Mouse (Mus musculus): ENCODE results near the gene Nwd1. TPM values are rescaled to one million over a fixed set of nuclear protein-coding genes. Genes with fewer than 3 reads are reported as not detected.
"Not testable (repeated sequence)": the region's sequence is repeated elsewhere in the genome, so short reads cannot be mapped to it uniquely, and the experiment has no call there.

Gene Nwd1
- polyA plus RNA-seq, 1 experiment from 2014 or later, result not detected

- Histone ChIP-seq H3K27me3 (ENCODE audit: insufficient read depth, low read length) (no peaks in the 10 kb centered on the region), H3K27ac (ENCODE audit: low read depth) (no peak overlapping the region), H3K4me3 (ENCODE audit: low read depth, low read length) (no peak overlapping the region), H3K36me3 (ENCODE audit: insufficient read depth) (no peaks in the 10 kb centered on the region), H3K4me2 (no peak overlapping the region), H3K4me1 (ENCODE audit: insufficient read depth) (no peaks in the 10 kb centered on the region), H3K9ac (no peak overlapping the region), H3K9me3 (ENCODE audit: low read depth, low read length) (no peaks in the 10 kb centered on the region)
- ATAC-seq (ENCODE audit: insufficient read depth) (no peak), DNase-seq (no peak)
- WGBS, result 87% methylated on average over 2 of the region's 2 CpGs
- TF ChIP-seq CTCF (IDR thresholded peaks at IDR 0.05; ENCODE audit: low read depth), result no peak
Observed at GRCm38 (mm10) chr8:72659967-72660366, 13.5 kb downstream of the Nwd1 start.

- TF ChIP-seq CTCF (IDR thresholded peaks at IDR 0.05; ENCODE audit: low read depth), result no peak
- H3K4me1 ChIP-seq (ENCODE audit: insufficient read depth), result no peaks in the 10 kb centered on the region
- no peak overlapping the region for H3K4me2 ChIP-seq
- WGBS, result 62% methylated on average over 3 of the region's 3 CpGs
- H3K27me3 ChIP-seq (ENCODE audit: insufficient read depth, low read length), result no peaks in the 10 kb centered on the region
- DNase-seq (no peak), ATAC-seq (ENCODE audit: insufficient read depth) (no peak)
- no peak overlapping the region for H3K9ac ChIP-seq
- no peaks in the 10 kb centered on the region for H3K9me3 ChIP-seq (ENCODE audit: low read depth, low read length)
- no peak overlapping the region for H3K4me3 ChIP-seq (ENCODE audit: low read depth, low read length)
- no peaks in the 10 kb centered on the region for H3K36me3 ChIP-seq (ENCODE audit: insufficient read depth)
- H3K27ac ChIP-seq (ENCODE audit: low read depth), result no peak overlapping the region
Observed at GRCm38 (mm10) chr8:72664107-72664652, 17.7 kb downstream of the Nwd1 start.

- H3K27me3 ChIP-seq (ENCODE audit: insufficient read depth, low read length), result no peaks in the 10 kb centered on the region
- no peak overlapping the region for H3K9ac ChIP-seq
- H3K36me3 ChIP-seq (ENCODE audit: insufficient read depth), result no peaks in the 10 kb centered on the region
- no peaks in the 10 kb centered on the region for H3K4me1 ChIP-seq (ENCODE audit: insufficient read depth)
- H3K27ac ChIP-seq (ENCODE audit: low read depth), result no peak overlapping the region
- H3K9me3 ChIP-seq (ENCODE audit: low read depth, low read length), result no peaks in the 10 kb centered on the region
- no peak overlapping the region for H3K4me3 ChIP-seq (ENCODE audit: low read depth, low read length)
- no peak overlapping the region for H3K4me2 ChIP-seq
- 62% methylated on average over 5 of the region's 5 CpGs for WGBS
- TF ChIP-seq CTCF (IDR thresholded peaks at IDR 0.05; ENCODE audit: low read depth), result no peak
- ATAC-seq (ENCODE audit: insufficient read depth) (no peak), DNase-seq (no peak)
Observed at GRCm38 (mm10) chr8:72664757-72665156, 18.2 kb downstream of the Nwd1 start.

GRCm38 (mm10) chr8:72665405-72665804, 18.9 kb downstream of the Nwd1 start:
- WGBS, result 34% methylated on average over 5 of the region's 5 CpGs
- no peaks in the 10 kb centered on the region for H3K36me3 ChIP-seq (ENCODE audit: insufficient read depth)
- DNase-seq, result no peak

GRCm38 (mm10) chr8:72668925-72669324, 22.4 kb downstream of the Nwd1 start:
- Histone ChIP-seq H3K4me3 (ENCODE audit: low read depth, low read length) (no peak overlapping the region), H3K27me3 (ENCODE audit: insufficient read depth, low read length) (no peaks in the 10 kb centered on the region), H3K9me3 (ENCODE audit: low read depth, low read length) (no peaks in the 10 kb centered on the region), H3K36me3 (ENCODE audit: insufficient read depth) (no peaks in the 10 kb centered on the region), H3K27ac (ENCODE audit: low read depth) (no peak overlapping the region), H3K4me1 (ENCODE audit: insufficient read depth) (no peaks in the 10 kb centered on the region), H3K9ac (no peak overlapping the region), H3K4me2 (no peak overlapping the region)
- ATAC-seq (ENCODE audit: insufficient read depth) (no peak), DNase-seq (no peak)
- TF ChIP-seq CTCF (IDR thresholded peaks at IDR 0.05; ENCODE audit: low read depth), result no peak

More at GRCm38 (mm10) chr8:72665405-72665804, 18.9 kb downstream of the Nwd1 start:
- H3K4me3 ChIP-seq (ENCODE audit: low read depth, low read length), result no peak overlapping the region
- no peak overlapping the region for H3K4me2 ChIP-seq
- ATAC-seq (ENCODE audit: insufficient read depth), result no peak
- TF ChIP-seq CTCF (IDR thresholded peaks at IDR 0.05; ENCODE audit: low read depth), result no peak
- H3K4me1 ChIP-seq (ENCODE audit: insufficient read depth), result no peaks in the 10 kb centered on the region
- H3K27ac ChIP-seq (ENCODE audit: low read depth), result no peak overlapping the region
- no peaks in the 10 kb centered on the region for H3K27me3 ChIP-seq (ENCODE audit: insufficient read depth, low read length)
- H3K9ac ChIP-seq, result no peak overlapping the region
- no peaks in the 10 kb centered on the region for H3K9me3 ChIP-seq (ENCODE audit: low read depth, low read length)

GRCm38 (mm10) chr8:72672802-72673201, 26.3 kb downstream of the Nwd1 start:
- no peak for TF ChIP-seq CTCF (IDR thresholded peaks at IDR 0.05; ENCODE audit: low read depth)
- H3K27ac ChIP-seq (ENCODE audit: low read depth), result no peak overlapping the region
- WGBS, result 82% methylated on average over 1 of the region's 1 CpGs
- no peak for ATAC-seq (ENCODE audit: insufficient read depth)
- H3K4me2 ChIP-seq, result no peak overlapping the region
- no peak for DNase-seq
- H3K9me3 ChIP-seq (ENCODE audit: low read depth, low read length), result no peaks in the 10 kb centered on the region
- no peak overlapping the region for H3K4me3 ChIP-seq (ENCODE audit: low read depth, low read length)
- no peaks in the 10 kb centered on the region for H3K36me3 ChIP-seq (ENCODE audit: insufficient read depth)
- H3K4me1 ChIP-seq (ENCODE audit: insufficient read depth), result no peaks in the 10 kb centered on the region
- H3K9ac ChIP-seq, result no peak overlapping the region
- H3K27me3 ChIP-seq (ENCODE audit: insufficient read depth, low read length), result no peaks in the 10 kb centered on the region

- ATAC-seq (ENCODE audit: insufficient read depth) (no peak), DNase-seq (no peak)
- Histone ChIP-seq H3K9ac (no peak overlapping the region), H3K36me3 (ENCODE audit: insufficient read depth) (no peaks in the 10 kb centered on the region), H3K27ac (ENCODE audit: low read depth) (no peak overlapping the region), H3K4me2 (no peak overlapping the region), H3K27me3 (ENCODE audit: insufficient read depth, low read length) (no peaks in the 10 kb centered on the region), H3K4me1 (ENCODE audit: insufficient read depth) (no peaks in the 10 kb centered on the region), H3K9me3 (ENCODE audit: low read depth, low read length) (no peaks in the 10 kb centered on the region), H3K4me3 (ENCODE audit: low read depth, low read length) (no peak overlapping the region)
- 0 out of 2 replicates have a peak, but pooled peaks have one; percentile 26 for TF ChIP-seq CTCF (IDR thresholded peaks at IDR 0.05; ENCODE audit: low read depth)
- 72% methylated on average over 2 of the region's 2 CpGs for WGBS
Observed at GRCm38 (mm10) chr8:72674184-72674583, 27.7 kb downstream of the Nwd1 start.

- DNase-seq, result no peak
- H3K4me2 ChIP-seq, result no peak overlapping the region
- no peak for TF ChIP-seq CTCF (IDR thresholded peaks at IDR 0.05; ENCODE audit: low read depth)
- no peak overlapping the region for H3K9ac ChIP-seq
- 51% methylated on average over 4 of the region's 4 CpGs for WGBS
- no peaks in the 10 kb centered on the region for H3K27me3 ChIP-seq (ENCODE audit: insufficient read depth, low read length)
- no peaks in the 10 kb centered on the region for H3K36me3 ChIP-seq (ENCODE audit: insufficient read depth)
- no peak overlapping the region for H3K27ac ChIP-seq (ENCODE audit: low read depth)
- no peaks in the 10 kb centered on the region for H3K4me1 ChIP-seq (ENCODE audit: insufficient read depth)
- ATAC-seq (ENCODE audit: insufficient read depth), result no peak
- H3K4me3 ChIP-seq (ENCODE audit: low read depth, low read length), result no peak overlapping the region
- no peaks in the 10 kb centered on the region for H3K9me3 ChIP-seq (ENCODE audit: low read depth, low read length)
Observed at GRCm38 (mm10) chr8:72676436-72676835, 29.9 kb downstream of the Nwd1 start.

GRCm38 (mm10) chr8:72676844-72677243, 30.3 kb downstream of the Nwd1 start:
- not testable (repeated sequence) for H3K36me3 ChIP-seq (ENCODE audit: insufficient read depth); ATAC-seq (ENCODE audit: insufficient read depth); H3K4me3 ChIP-seq (ENCODE audit: low read depth, low read length); H3K27me3 ChIP-seq (ENCODE audit: insufficient read depth, low read length); H3K27ac ChIP-seq (ENCODE audit: low read depth); H3K4me1 ChIP-seq (ENCODE audit: insufficient read depth); DNase-seq; H3K9me3 ChIP-seq (ENCODE audit: low read depth, low read length); H3K4me2 ChIP-seq; H3K9ac ChIP-seq
- 47% methylated on average over 2 of the region's 2 CpGs for WGBS
